Mouse (Mus musculus): Measurements from ENCODE around the gene Spz1. TPM values are rescaled to one million over a fixed set of nuclear protein-coding genes. Genes with fewer than 3 reads are reported as not detected.
"Not testable (repeated sequence)": the region's sequence is repeated elsewhere in the genome, so short reads cannot be mapped to it uniquely, and the experiment has no call there.

Gene Spz1
- not detected in 2 replicates for polyA plus RNA-seq (2015; fragmentation: Nextera tagmentation; extraction: Ambion mirVana)

DNA sequence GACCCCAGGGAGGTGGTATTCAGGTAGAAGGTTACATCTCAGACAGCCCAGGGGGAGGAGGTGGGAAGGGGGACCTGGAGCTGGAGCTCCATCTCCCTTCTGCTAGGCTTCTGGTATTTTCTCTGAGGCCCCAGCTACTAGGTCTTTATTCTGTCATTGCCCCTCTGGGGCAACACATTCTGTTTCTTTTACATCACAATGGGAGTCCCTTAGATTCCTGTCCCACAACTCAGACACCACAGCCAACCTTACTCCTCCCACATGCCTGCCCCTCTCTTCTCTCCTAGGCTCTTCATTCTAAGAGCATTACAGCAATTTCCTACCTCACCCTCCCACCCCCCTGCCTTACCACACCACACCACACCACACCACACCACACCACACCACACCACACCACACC lies at the start of gene Spz1:
Gene Spz1 (minus strand): TSS at position 101 of the 400 bp plus-strand sequence.
- Histone ChIP-seq H3K4me2 (ENCODE audit: low read length) (no peak within 1 kb of the TSS), H3K36me3 (ENCODE audit: control insufficient read depth, insufficient read depth, low read length) (no peaks in the 10 kb centered on the region), H3K9ac (ENCODE audit: low read depth, low read length) (no peak within 1 kb of the TSS), H3K4me1 (ENCODE audit: control insufficient read depth, insufficient read depth, low read depth, low read length) (no peaks in the 10 kb centered on the region), H3K4me3 (ENCODE audit: low read length) (no peak within 1 kb of the TSS), H3K9me3 (ENCODE audit: control insufficient read depth, low read length) (peaks cover 3% of the 10 kb centered on the region), H3K27me3 (replicated peaks; ENCODE audit: control insufficient read depth, insufficient read depth, low read length) (no peaks in the 10 kb centered on the region), H3K27ac (ENCODE audit: low read depth, low read length) (no peak within 1 kb of the TSS)
- ATAC-seq: no peak

DNA sequence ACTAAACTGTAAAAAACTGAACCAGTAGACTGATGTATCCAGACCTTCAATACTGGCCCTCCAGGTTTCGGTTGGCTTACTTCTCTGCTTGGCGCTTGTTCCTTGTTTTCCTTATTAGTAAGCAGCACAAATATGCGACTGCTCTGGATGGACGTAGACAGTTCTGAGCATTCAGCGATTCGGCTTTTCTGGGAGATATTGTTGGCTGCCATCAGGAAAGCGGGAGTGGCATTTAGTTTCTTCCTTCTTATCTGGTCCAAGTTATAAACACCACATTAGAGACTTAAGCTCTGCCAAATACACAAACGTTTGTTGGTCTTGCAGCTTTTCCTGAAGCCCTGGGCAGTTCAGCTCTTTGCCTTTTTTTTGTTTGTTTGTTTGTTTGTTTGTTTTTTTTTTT lies 40.5 kb upstream of the Spz1 start:
- Histone ChIP-seq H3K9me3 (ENCODE audit: control insufficient read depth, low read length) (no peaks in the 10 kb centered on the region), H3K4me2 (ENCODE audit: low read length) (no peak overlapping the region), H3K4me1 (ENCODE audit: control insufficient read depth, insufficient read depth, low read depth, low read length) (peaks cover 13% of the 10 kb centered on the region), H3K36me3 (ENCODE audit: control insufficient read depth, insufficient read depth, low read length) (no peaks in the 10 kb centered on the region), H3K9ac (ENCODE audit: low read depth, low read length) (no peak overlapping the region), H3K4me3 (ENCODE audit: low read length) (no peak overlapping the region), H3K27me3 (replicated peaks; ENCODE audit: control insufficient read depth, insufficient read depth, low read length) (no peaks in the 10 kb centered on the region), H3K27ac (ENCODE audit: low read depth, low read length) (no peak overlapping the region)
- 95% methylated on average over 8 of the region's 8 CpGs for WGBS
- no peak for ATAC-seq

DNA sequence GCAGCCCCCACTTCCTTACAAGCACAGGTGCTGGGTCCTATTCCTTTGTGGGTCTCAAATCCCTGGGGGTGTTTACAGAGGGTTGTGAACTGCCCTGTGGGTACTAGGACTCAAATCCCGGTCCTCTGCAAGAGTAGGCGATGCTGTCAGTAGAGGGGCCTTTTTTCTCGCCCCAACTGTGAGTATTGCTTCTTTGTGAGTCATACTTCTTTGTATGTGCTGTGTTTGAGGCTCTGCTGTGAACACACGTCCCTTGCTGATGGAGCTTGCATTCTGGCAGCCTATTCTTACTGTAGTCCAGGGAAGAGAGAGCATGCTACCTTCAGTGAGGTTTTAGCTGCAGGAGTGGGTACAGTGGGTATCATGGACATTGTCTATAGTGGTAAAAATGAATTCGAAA lies 39.2 kb upstream of the Spz1 start:
- Histone ChIP-seq H3K4me2 (ENCODE audit: low read length) (no peak overlapping the region), H3K4me1 (ENCODE audit: control insufficient read depth, insufficient read depth, low read depth, low read length) (peaks cover 13% of the 10 kb centered on the region), H3K9me3 (ENCODE audit: control insufficient read depth, low read length) (no peaks in the 10 kb centered on the region), H3K4me3 (ENCODE audit: low read length) (no peak overlapping the region), H3K9ac (ENCODE audit: low read depth, low read length) (no peak overlapping the region), H3K27ac (ENCODE audit: low read depth, low read length) (no peak overlapping the region), H3K27me3 (replicated peaks; ENCODE audit: control insufficient read depth, insufficient read depth, low read length) (no peaks in the 10 kb centered on the region), H3K36me3 (ENCODE audit: control insufficient read depth, insufficient read depth, low read length) (no peaks in the 10 kb centered on the region)
- WGBS: 81% methylated on average over 5 of the region's 5 CpGs
- no peak for ATAC-seq

DNA sequence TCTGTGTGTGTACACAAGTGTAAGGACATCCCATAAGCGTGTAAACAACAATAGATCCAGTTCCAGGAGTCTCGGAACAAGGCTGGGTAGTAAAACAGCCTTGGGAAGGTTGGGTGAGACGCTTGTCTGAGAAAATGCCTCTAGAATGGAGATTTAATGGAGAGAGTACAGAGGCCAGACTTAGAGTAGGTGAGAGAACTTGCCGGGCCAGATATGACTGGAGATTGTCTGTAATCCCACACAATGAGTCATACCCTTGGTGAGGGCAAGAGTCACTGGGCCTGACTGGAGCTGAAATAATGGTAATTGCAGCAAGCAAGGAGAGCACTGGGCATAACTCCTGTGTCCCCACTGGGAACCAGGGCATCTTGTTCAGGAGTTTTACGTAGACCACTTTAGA lies 37.1 kb upstream of the Spz1 start:
- H3K9me3 ChIP-seq (ENCODE audit: control insufficient read depth, low read length): no peaks in the 10 kb centered on the region
- ATAC-seq: no peak
- H3K9ac ChIP-seq (ENCODE audit: low read depth, low read length): no peak overlapping the region
- WGBS: 86% methylated on average over 5 of the region's 5 CpGs
- H3K27ac ChIP-seq (ENCODE audit: low read depth, low read length): no peak overlapping the region
- peak overlapping the region; percentile 95 for H3K4me2 ChIP-seq (ENCODE audit: low read length)
- H3K4me3 ChIP-seq (ENCODE audit: low read length): peak overlapping the region; percentile 92
- H3K27me3 ChIP-seq (replicated peaks; ENCODE audit: control insufficient read depth, insufficient read depth, low read length): no peaks in the 10 kb centered on the region
- H3K36me3 ChIP-seq (ENCODE audit: control insufficient read depth, insufficient read depth, low read length): no peaks in the 10 kb centered on the region
- peaks cover 17% of the 10 kb centered on the region for H3K4me1 ChIP-seq (ENCODE audit: control insufficient read depth, insufficient read depth, low read depth, low read length)

DNA sequence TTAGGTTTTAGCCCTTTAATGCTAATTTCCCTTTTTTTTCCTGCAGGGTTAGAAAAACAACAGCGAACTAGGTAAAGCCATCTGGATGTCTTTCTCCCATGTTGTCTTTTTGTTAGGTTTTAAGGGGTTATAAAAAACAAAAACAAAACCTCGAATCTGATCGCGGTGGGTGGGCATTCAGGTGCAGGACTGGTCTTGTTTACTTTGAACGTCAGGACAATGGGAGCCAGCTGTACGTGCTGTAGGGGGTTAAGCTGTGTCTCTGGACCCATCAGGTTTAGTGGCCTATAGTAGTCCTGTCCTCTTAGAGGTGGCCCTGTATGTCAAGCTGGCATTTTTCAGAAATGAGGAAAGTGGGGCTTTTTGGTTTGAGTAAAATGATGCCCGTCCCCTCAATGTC lies 35.9 kb upstream of the Spz1 start:
- Histone ChIP-seq H3K9me3 (ENCODE audit: control insufficient read depth, low read length) (no peaks in the 10 kb centered on the region), H3K4me2 (ENCODE audit: low read length) (peak overlapping the region; percentile 95), H3K9ac (ENCODE audit: low read depth, low read length) (peak overlapping the region; percentile 85), H3K36me3 (ENCODE audit: control insufficient read depth, insufficient read depth, low read length) (no peaks in the 10 kb centered on the region), H3K4me1 (ENCODE audit: control insufficient read depth, insufficient read depth, low read depth, low read length) (peaks cover 17% of the 10 kb centered on the region), H3K4me3 (ENCODE audit: low read length) (peak overlapping the region; percentile 92), H3K27ac (ENCODE audit: low read depth, low read length) (peak overlapping the region; percentile 84), H3K27me3 (replicated peaks; ENCODE audit: control insufficient read depth, insufficient read depth, low read length) (no peaks in the 10 kb centered on the region)
- 7% methylated on average over 7 of the region's 7 CpGs for WGBS
- ATAC-seq: no peak

DNA sequence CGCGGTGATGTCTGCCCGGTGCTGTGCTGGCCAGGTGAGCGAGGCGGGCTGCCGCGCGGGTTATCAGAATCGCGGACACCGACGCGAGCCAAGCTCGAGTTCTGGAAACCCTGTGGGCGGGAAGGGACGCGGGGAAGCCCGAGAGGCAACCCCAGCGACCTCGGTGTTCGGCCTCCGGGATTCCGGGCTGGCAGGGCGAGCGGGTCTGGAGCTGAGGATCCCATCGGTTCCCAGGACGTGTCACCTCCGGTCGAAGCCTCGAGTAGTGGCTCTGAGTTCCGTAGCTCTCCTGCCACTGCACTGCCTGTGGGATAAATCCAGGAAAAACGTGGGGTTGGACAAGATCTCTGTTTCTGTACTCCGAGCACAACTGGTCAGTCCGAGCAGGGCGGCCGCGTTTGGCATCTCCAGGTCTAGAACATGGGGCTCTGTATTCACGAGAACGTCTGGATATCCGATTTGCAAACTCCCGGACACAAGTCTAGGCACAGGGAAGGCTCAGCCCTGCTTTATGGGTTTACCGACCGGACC lies 35.3 kb upstream of the Spz1 start:
- WGBS: under 1% methylated on average over 43 of the region's 43 CpGs

DNA sequence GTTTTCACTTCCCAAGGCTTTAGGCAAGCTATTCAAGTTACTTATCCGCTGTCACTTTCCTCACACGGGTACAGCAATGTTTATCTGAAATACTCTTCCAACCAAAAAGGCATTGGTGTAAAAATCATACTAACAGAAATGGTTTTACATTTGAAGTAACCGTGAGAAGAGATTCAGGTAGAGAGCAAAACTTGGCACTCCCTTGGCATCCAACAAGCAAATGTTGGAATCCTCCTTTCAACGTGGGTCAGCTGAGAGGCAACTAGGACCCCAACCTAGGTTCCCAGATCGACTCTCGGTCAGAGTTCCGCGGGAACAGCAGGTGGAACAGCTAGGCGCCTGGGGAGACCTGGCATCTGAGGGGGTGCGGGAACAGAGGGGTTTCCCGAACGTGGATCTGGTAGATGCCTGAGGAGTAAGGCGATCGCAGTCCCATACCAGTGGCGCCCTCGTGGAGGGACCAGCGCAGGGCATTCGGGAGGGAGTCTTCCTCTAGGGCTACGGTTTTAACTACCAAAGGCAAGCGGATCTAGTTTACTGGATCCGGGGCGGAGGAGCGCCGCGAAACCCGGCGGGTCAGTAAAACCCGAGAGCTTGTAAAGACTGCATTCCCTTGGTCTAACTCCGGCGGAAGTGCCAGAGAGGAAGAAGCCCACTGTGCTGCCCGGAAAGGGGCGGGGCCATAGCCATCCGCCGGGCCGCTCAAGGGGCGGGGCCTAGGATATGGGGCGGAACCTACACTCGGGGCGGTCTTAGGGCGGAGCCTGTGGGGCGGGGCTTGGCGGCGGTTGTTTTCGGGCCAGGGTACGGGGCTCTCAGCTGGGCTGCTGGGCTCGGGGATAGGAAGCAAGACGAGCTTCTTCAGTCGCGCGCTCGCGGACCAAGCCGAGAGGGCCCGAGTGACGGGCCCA lies 34.6 kb upstream of the Spz1 start, which contains the start of gene Serinc5:
Gene Serinc5 (plus strand): TSS at position 781 of the 911 bp plus-strand sequence.
- Histone ChIP-seq H3K4me2 (ENCODE audit: low read length) (peak within 1 kb of the TSS; percentile 95), H3K4me3 (ENCODE audit: low read length) (peak within 1 kb of the TSS; percentile 92), H3K27ac (ENCODE audit: low read depth, low read length) (peak within 1 kb of the TSS; percentile 86), H3K9ac (ENCODE audit: low read depth, low read length) (peak within 1 kb of the TSS; percentile 85), H3K27me3 (replicated peaks; ENCODE audit: control insufficient read depth, insufficient read depth, low read length) (no peaks in the 10 kb centered on the region), H3K36me3 (ENCODE audit: control insufficient read depth, insufficient read depth, low read length) (no peaks in the 10 kb centered on the region), H3K9me3 (ENCODE audit: control insufficient read depth, low read length) (no peaks in the 10 kb centered on the region), H3K4me1 (ENCODE audit: control insufficient read depth, insufficient read depth, low read depth, low read length) (peaks cover 17% of the 10 kb centered on the region)
- WGBS: under 1% methylated on average over 52 of the region's 55 CpGs
- peak; percentile 99 for ATAC-seq

More for the DNA sequence above, 35.3 kb upstream of the Spz1 start:
- Histone ChIP-seq H3K9ac (ENCODE audit: low read depth, low read length) (peak overlapping the region; percentile 85), H3K4me1 (ENCODE audit: control insufficient read depth, insufficient read depth, low read depth, low read length) (peaks cover 17% of the 10 kb centered on the region), H3K9me3 (ENCODE audit: control insufficient read depth, low read length) (no peaks in the 10 kb centered on the region), H3K36me3 (ENCODE audit: control insufficient read depth, insufficient read depth, low read length) (no peaks in the 10 kb centered on the region), H3K27me3 (replicated peaks; ENCODE audit: control insufficient read depth, insufficient read depth, low read length) (no peaks in the 10 kb centered on the region), H3K4me3 (ENCODE audit: low read length) (peak overlapping the region; percentile 92), H3K27ac (ENCODE audit: low read depth, low read length) (peak overlapping the region; percentile 84), H3K4me2 (ENCODE audit: low read length) (peak overlapping the region; percentile 95)
- peak; percentile 61 for ATAC-seq

DNA sequence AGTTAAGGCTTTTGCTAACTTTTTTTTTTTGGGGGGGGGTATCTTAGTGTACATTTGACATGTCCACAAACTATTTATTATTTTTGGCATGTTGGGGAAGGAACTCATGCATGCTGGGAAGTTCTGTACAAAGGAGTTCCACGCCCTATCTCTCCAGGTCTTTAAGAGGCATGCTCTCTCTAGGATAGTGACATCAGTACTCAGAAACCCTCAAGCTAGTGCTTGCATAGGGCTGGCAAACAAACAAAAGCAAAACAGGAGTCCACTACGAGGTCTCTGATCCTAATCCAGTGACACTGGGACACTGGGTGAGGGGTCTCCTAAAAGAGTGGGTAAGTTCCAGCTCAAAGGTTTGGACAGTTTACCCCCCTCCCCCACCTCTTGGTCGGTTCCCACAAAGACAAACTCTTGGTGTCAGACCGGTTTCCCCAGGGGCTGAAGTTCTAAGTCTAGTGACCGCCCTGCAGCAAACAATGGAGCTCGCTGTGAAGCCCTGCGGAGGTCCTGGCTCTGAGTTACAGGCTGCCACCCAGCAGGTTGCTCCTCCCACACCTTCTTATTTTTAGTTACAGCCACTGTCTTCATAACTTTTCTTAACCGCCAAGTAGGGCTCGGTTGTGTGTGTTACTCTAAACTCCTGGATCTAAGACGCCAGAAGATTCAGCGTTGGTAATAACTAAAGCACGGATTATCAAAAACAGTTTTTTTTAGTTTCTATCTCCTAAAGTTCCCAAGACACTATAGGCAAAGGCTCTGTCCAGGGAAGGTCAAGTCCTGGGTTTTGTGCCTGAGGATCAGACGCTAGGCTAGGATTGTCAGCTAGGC lies 33.7 kb upstream of the Spz1 start:
- Histone ChIP-seq H3K9me3 (ENCODE audit: control insufficient read depth, low read length) (no peaks in the 10 kb centered on the region), H3K4me2 (ENCODE audit: low read length) (peak overlapping the region; percentile 95), H3K27ac (ENCODE audit: low read depth, low read length) (0 out of 2 replicates have a peak overlapping the region, but pooled peaks have one; percentile 86), H3K27me3 (replicated peaks; ENCODE audit: control insufficient read depth, insufficient read depth, low read length) (no peaks in the 10 kb centered on the region), H3K9ac (ENCODE audit: low read depth, low read length) (no peak overlapping the region; the same call in 1 of the 2 replicates), H3K4me1 (ENCODE audit: control insufficient read depth, insufficient read depth, low read depth, low read length) (peaks cover 17% of the 10 kb centered on the region), H3K4me3 (ENCODE audit: low read length) (peak overlapping the region; percentile 92), H3K36me3 (ENCODE audit: control insufficient read depth, insufficient read depth, low read length) (no peaks in the 10 kb centered on the region)
- ATAC-seq: no peak
- 11% methylated on average over 13 of the region's 13 CpGs for WGBS

DNA sequence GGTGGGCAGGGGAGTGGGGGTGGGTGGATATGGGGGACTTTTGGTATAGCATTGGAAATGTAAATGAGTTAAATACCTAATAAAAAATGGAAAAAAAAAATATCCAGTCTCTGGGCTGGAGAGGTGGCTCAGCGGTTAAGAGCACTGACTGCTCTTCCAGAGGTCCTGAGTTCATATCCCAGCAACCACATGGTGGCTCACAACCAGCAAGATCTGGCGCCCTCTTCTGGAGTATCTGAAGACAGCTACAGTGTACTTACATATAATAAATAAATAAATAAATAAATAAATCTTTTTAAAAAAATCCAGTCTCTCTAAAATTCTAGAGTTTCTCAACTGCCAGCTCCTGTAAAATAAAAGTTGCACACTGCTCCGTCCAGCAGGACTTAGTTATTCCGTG lies 29.3 kb upstream of the Spz1 start:
- not testable (repeated sequence) for H3K27me3 ChIP-seq (replicated peaks; ENCODE audit: control insufficient read depth, insufficient read depth, low read length); H3K4me2 ChIP-seq (ENCODE audit: low read length); H3K27ac ChIP-seq (ENCODE audit: low read depth, low read length); H3K9ac ChIP-seq (ENCODE audit: low read depth, low read length); ATAC-seq; H3K9me3 ChIP-seq (ENCODE audit: control insufficient read depth, low read length); H3K36me3 ChIP-seq (ENCODE audit: control insufficient read depth, insufficient read depth, low read length); H3K4me1 ChIP-seq (ENCODE audit: control insufficient read depth, insufficient read depth, low read depth, low read length); H3K4me3 ChIP-seq (ENCODE audit: low read length)
- WGBS: 78% methylated on average over 4 of the region's 4 CpGs
